Comparison of ENCODE assay signal across 17 mouse cellular contexts in genomic region chr3:107413093-107413492, GRCm38 (mm10). TPM values are rescaled to one million over a fixed set of nuclear protein-coding genes. Genes with fewer than 3 reads are reported as not detected.
DNase-seq lines count a peak whose midpoint lies in the region; ATAC-seq lines count a peak whose summit lies in the region.
"Had no signal": no experiment of that assay in that cellular context is flagged by ENCODE, and none has a peak within 500 bp of the region (broad histone marks: within the 10 kb centered on the region; RNA-seq: fewer than 3 reads in every experiment).

No protein-coding gene starts in this region.

- H3K4me1 ChIP-seq in forebrain, embryonic 15.5 days = peaks cover 22% of the 10 kb centered on the region
- peaks cover 1% of the 10 kb centered on the region; the same call in 1 of the 2 replicates for H3K4me1 ChIP-seq in forebrain, embryonic 11.5 days (replicated peaks; ENCODE audit: control insufficient read depth, insufficient read depth, low read length)
- H3K4me1 ChIP-seq in midbrain, embryonic 13.5 days (replicated peaks) = peaks cover 26% of the 10 kb centered on the region
- peaks cover 5% of the 10 kb centered on the region for H3K4me1 ChIP-seq in midbrain, embryonic 11.5 days (ENCODE audit: control insufficient read depth, insufficient read depth, low read length)
- H3K4me1 ChIP-seq: embryonic facial prominence, embryonic 13.5 days; megakaryocyte, embryonic 14.5 days had no signal

- H3K4me2 ChIP-seq in forebrain, embryonic 15.5 days (replicated peaks) = no peak overlapping the region
- no peak overlapping the region for H3K4me2 ChIP-seq in forebrain, embryonic 11.5 days (ENCODE audit: low read depth, low read length, severe bottlenecking)
- H3K4me2 ChIP-seq in midbrain, embryonic 13.5 days (replicated peaks) = no peak overlapping the region
- no peak overlapping the region for H3K4me2 ChIP-seq in midbrain, embryonic 11.5 days
- H3K4me2 ChIP-seq: embryonic facial prominence, embryonic 13.5 days; liver, embryonic 11.5 days had no signal

- H3K9ac ChIP-seq in forebrain, embryonic 15.5 days (replicated peaks) = no peak overlapping the region
- no peak overlapping the region for H3K9ac ChIP-seq in forebrain, embryonic 11.5 days (ENCODE audit: low read length)
- H3K9ac ChIP-seq in midbrain, embryonic 13.5 days (replicated peaks) = 0 out of 2 replicates have a peak overlapping the region, but pooled peaks have one; percentile 15
- no peak overlapping the region for H3K9ac ChIP-seq in midbrain, embryonic 11.5 days (ENCODE audit: low read length)
- H3K9ac ChIP-seq: embryonic facial prominence, embryonic 13.5 days had no signal

- 38% methylated on average over 2 of the region's 2 CpGs for WGBS in forebrain, embryonic 15.5 days
- 11% methylated on average over 2 of the region's 2 CpGs for WGBS in forebrain, embryonic 11.5 days
- WGBS in midbrain, embryonic 13.5 days = 18% methylated on average over 2 of the region's 2 CpGs
- 35% methylated on average over 2 of the region's 2 CpGs for WGBS in midbrain, embryonic 11.5 days

- no peaks in the 10 kb centered on the region for H3K36me3 ChIP-seq in forebrain, embryonic 15.5 days
- no peaks in the 10 kb centered on the region for H3K36me3 ChIP-seq in forebrain, embryonic 11.5 days (ENCODE audit: control insufficient read depth, insufficient read depth, low read length)
- H3K36me3 ChIP-seq in midbrain, embryonic 13.5 days = no peaks in the 10 kb centered on the region
- no peaks in the 10 kb centered on the region for H3K36me3 ChIP-seq in midbrain, embryonic 11.5 days (ENCODE audit: control insufficient read depth, insufficient read depth, low read length)
- H3K36me3 ChIP-seq: embryonic facial prominence, embryonic 13.5 days had no signal

- H3K4me3 ChIP-seq in forebrain, embryonic 15.5 days = no peak overlapping the region
- H3K4me3 ChIP-seq in forebrain, embryonic 11.5 days (ENCODE audit: low read depth, low read length) = no peak overlapping the region
- H3K4me3 ChIP-seq in midbrain, embryonic 13.5 days (replicated peaks) = no peak overlapping the region
- H3K4me3 ChIP-seq in midbrain, embryonic 11.5 days (ENCODE audit: low read depth, low read length) = no peak overlapping the region
- H3K4me3 ChIP-seq: embryonic facial prominence, embryonic 13.5 days; megakaryocyte, embryonic 14.5 days had no signal

- DNase-seq in forebrain, embryonic 11.5 days (ENCODE audit: low spot score) = no peak
- DNase-seq in midbrain, embryonic 11.5 days (ENCODE audit: low spot score, missing footprints) = no peak
- DNase-seq in cerebellum, postnatal 14 days = peak; percentile 86 to 90
- DNase-seq in thymus, postnatal 0 days (ENCODE audit: low spot score) = no peak
- DNase-seq in kidney, postnatal 4 days = no peak
- DNase-seq: adrenal gland, postnatal 10 days; B cell, adult 2 months; heart, adult 18-20 months; right cerebral cortex, adult 18-20 months had no signal

- ATAC-seq in forebrain, embryonic 15.5 days (replicated peaks) = no peak; the same call in 1 of the 2 replicates
- ATAC-seq in forebrain, embryonic 11.5 days (replicated peaks; ENCODE audit: low FRiP score) = no peak
- ATAC-seq in midbrain, embryonic 13.5 days = 0 out of 2 replicates have a peak, but pooled peaks have one; percentile 3
- no peak for ATAC-seq in midbrain, embryonic 11.5 days (ENCODE audit: low FRiP score)
- ATAC-seq: lung, postnatal 0 days had no signal

- H3K27ac ChIP-seq in forebrain, embryonic 15.5 days (replicated peaks) = 0 out of 2 replicates have a peak overlapping the region, but pooled peaks have one; percentile 33
- no peak overlapping the region for H3K27ac ChIP-seq in forebrain, embryonic 11.5 days (ENCODE audit: low read depth, low read length)
- H3K27ac ChIP-seq in midbrain, embryonic 13.5 days = peak overlapping the region; percentile 77
- H3K27ac ChIP-seq in midbrain, embryonic 11.5 days (ENCODE audit: low read depth, low read length) = no peak overlapping the region
- H3K27ac ChIP-seq: embryonic facial prominence, embryonic 13.5 days; kidney, postnatal 0 days; stomach, postnatal 0 days had no signal

- H3K9me3 ChIP-seq in forebrain, embryonic 15.5 days = no peaks in the 10 kb centered on the region
- H3K9me3 ChIP-seq in forebrain, embryonic 11.5 days (ENCODE audit: control insufficient read depth, low read length) = no peaks in the 10 kb centered on the region
- H3K9me3 ChIP-seq in midbrain, embryonic 13.5 days = no peaks in the 10 kb centered on the region
- H3K9me3 ChIP-seq in midbrain, embryonic 11.5 days (ENCODE audit: control insufficient read depth, low read length) = no peaks in the 10 kb centered on the region
- H3K9me3 ChIP-seq: embryonic facial prominence, embryonic 13.5 days; megakaryocyte, embryonic 14.5 days had no signal

- no peaks in the 10 kb centered on the region for H3K27me3 ChIP-seq in forebrain, embryonic 15.5 days
- no peaks in the 10 kb centered on the region for H3K27me3 ChIP-seq in forebrain, embryonic 11.5 days (ENCODE audit: control insufficient read depth, insufficient read depth, low read length)
- H3K27me3 ChIP-seq in midbrain, embryonic 13.5 days = no peaks in the 10 kb centered on the region
- no peaks in the 10 kb centered on the region for H3K27me3 ChIP-seq in midbrain, embryonic 11.5 days (ENCODE audit: control insufficient read depth, insufficient read depth, low read length)

RNA-seq across cellular contexts. Expression of gene Kcnc4, which starts 46.3 kb away (rescaled TPM):
- 1.6 and 1.8 TPM in 2 replicates for polyA plus RNA-seq in forebrain, embryonic 15.5 days (2015; fragmentation: Nextera tagmentation; extraction: Ambion mirVana)
- polyA plus RNA-seq in forebrain, embryonic 11.5 days (2014; fragmentation: Nextera tagmentation; extraction: Ambion mirVana) = 0.28 and 0.39 TPM in 2 replicates
- polyA plus RNA-seq in midbrain, embryonic 13.5 days (2015; fragmentation: Nextera tagmentation; extraction: Ambion mirVana) = 1.4 and 1.8 TPM in 2 replicates
- 0.03 and 0.04 TPM in 2 replicates for polyA plus RNA-seq in midbrain, embryonic 11.5 days (2014; fragmentation: Nextera tagmentation; extraction: Ambion mirVana)
- not detected in 2 replicates for polyA plus RNA-seq in thymus, postnatal 0 days (2015; fragmentation: Nextera tagmentation; extraction: Ambion mirVana)

Comparison
In these comparisons a context has a peak if more than half of its experiments do, and no peak if none do; other contexts are left out.
1. H3K27ac ChIP-seq: peak in forebrain, embryonic 15.5 days (single experiment) and midbrain, embryonic 13.5 days (single experiment); none in forebrain, embryonic 11.5 days (single experiment) and midbrain, embryonic 11.5 days (single experiment).
2. DNase-seq: peak in cerebellum, postnatal 14 days (2 of 2); none in forebrain, embryonic 11.5 days (single experiment), midbrain, embryonic 11.5 days (single experiment), thymus, postnatal 0 days (single experiment) and kidney, postnatal 4 days (0 of 2).